ENCODE assay signal across 10 mouse cellular contexts in genomic region chr7:98504726-98505314, GRCm38 (mm10). TPM values are rescaled to one million over a fixed set of nuclear protein-coding genes. Genes with fewer than 3 reads are reported as not detected.
DNase-seq lines count a peak whose midpoint lies in the region; ATAC-seq and TF ChIP-seq lines count a peak whose summit lies in the region.
"Had no signal": no experiment of that assay in that cellular context is flagged by ENCODE, and none has a peak within 500 bp of the region (broad histone marks: within the 10 kb centered on the region; RNA-seq: fewer than 3 reads in every experiment).

No protein-coding gene starts in this region.

- H3K4me3 ChIP-seq in kidney, embryonic 15.5 days (replicated peaks): no peak overlapping the region
- H3K4me3 ChIP-seq in heart, embryonic 10.5 days: no peak overlapping the region
- H3K4me3 ChIP-seq in limb, embryonic 13.5 days: no peak overlapping the region

- peak; percentile 76 for ATAC-seq in kidney, embryonic 15.5 days (replicated peaks; ENCODE audit: low FRiP score)
- peak; percentile 31 for ATAC-seq in Patski
- ATAC-seq in limb, embryonic 13.5 days (ENCODE audit: low FRiP score, low read depth): no peak
- no peak for ATAC-seq in megakaryocyte progenitor cell, adult 5-6 weeks (replicated peaks; ENCODE audit: poor library complexity)

- POLR2A ChIA-PET in Patski (lab: Charles Lee): interaction anchor here (1.0 to 1.8 kb wide), 2 partner anchors 17 to 19 kb away, joined by 3 to 5 read pairs; no protein-coding TSS in a partner anchor

- CTCF ChIA-PET in Patski (lab: Charles Lee): interaction anchor here (1.0 to 1.2 kb wide), 2 partner anchors 11 to 24 kb away, joined by 3 read pairs; no protein-coding TSS in a partner anchor

- no peak overlapping the region for H3K4me2 ChIP-seq in kidney, embryonic 15.5 days
- H3K4me2 ChIP-seq in limb, embryonic 13.5 days (replicated peaks): no peak overlapping the region

- TF ChIP-seq CTCF in Patski (IDR thresholded peaks at IDR 0.05): no peak

- H3K27ac ChIP-seq in kidney, embryonic 15.5 days: peak overlapping the region; percentile 85
- peak overlapping the region; percentile 82 for H3K27ac ChIP-seq in heart, embryonic 10.5 days
- H3K27ac ChIP-seq in limb, embryonic 13.5 days: peak overlapping the region; percentile 48; the same call in 1 of the 2 replicates
- H3K27ac ChIP-seq: liver, embryonic 14.5 days had no signal

- in situ Hi-C loops in Patski (cut with MboI; ENCODE audit: low pct_unique_long_range_greater_than_20kb): no loop called here

- H3K9ac ChIP-seq in kidney, embryonic 15.5 days: no peak overlapping the region
- H3K9ac ChIP-seq in limb, embryonic 13.5 days: peak overlapping the region; percentile 39; the same call in 1 of the 2 replicates
- H3K9ac ChIP-seq: liver, embryonic 14.5 days had no signal

- H3K4me1 ChIP-seq in kidney, embryonic 15.5 days: peaks cover 53% of the 10 kb centered on the region
- H3K4me1 ChIP-seq in heart, embryonic 10.5 days: peaks cover 58% of the 10 kb centered on the region
- H3K4me1 ChIP-seq in limb, embryonic 13.5 days: peaks cover 47% of the 10 kb centered on the region

- no peaks in the 10 kb centered on the region for H3K27me3 ChIP-seq in kidney, embryonic 15.5 days
- no peaks in the 10 kb centered on the region for H3K27me3 ChIP-seq in Patski
- peaks cover 9% of the 10 kb centered on the region; the same call in 1 of the 2 replicates for H3K27me3 ChIP-seq in heart, embryonic 10.5 days (ENCODE audit: insufficient read depth, poor library complexity, severe bottlenecking)
- no peaks in the 10 kb centered on the region for H3K27me3 ChIP-seq in limb, embryonic 13.5 days

- H3K9me3 ChIP-seq in kidney, embryonic 15.5 days (replicated peaks): no peaks in the 10 kb centered on the region
- no peaks in the 10 kb centered on the region for H3K9me3 ChIP-seq in heart, embryonic 10.5 days
- H3K9me3 ChIP-seq in limb, embryonic 13.5 days: no peaks in the 10 kb centered on the region

- H3K36me3 ChIP-seq in kidney, embryonic 15.5 days: peaks cover 12% of the 10 kb centered on the region; the same call in 1 of the 2 replicates
- 0 out of 2 replicates have a peak, but pooled peaks cover 3% of the 10 kb centered on the region for H3K36me3 ChIP-seq in heart, embryonic 10.5 days
- H3K36me3 ChIP-seq in limb, embryonic 13.5 days: no peaks in the 10 kb centered on the region

- no peak for DNase-seq in kidney, postnatal 36 days
- no peak for DNase-seq in Patski (ENCODE audit: low read depth, low spot score)
- DNase-seq in heart, embryonic 10.5 days (ENCODE audit: low spot score): no peak
- no peak for DNase-seq in spleen, postnatal 14 days (ENCODE audit: low spot score in 2 of 2)
- DNase-seq in c-Kit-positive CD71-positive TER-119-positive erythroid progenitor cells, embryonic 14.5 days (ENCODE audit: low spot score): no peak
- DNase-seq: cerebellum, adult 11 months had no signal

- WGBS in kidney, embryonic 15.5 days: 33% methylated on average over 5 of the region's 5 CpGs
- WGBS in heart, embryonic 10.5 days: 30% methylated on average over 5 of the region's 5 CpGs
- WGBS in limb, embryonic 13.5 days: 28% methylated on average over 5 of the region's 5 CpGs

RNA-seq across cellular contexts. Expression of gene Lrrc32, which starts 15.7 kb away (rescaled TPM):
- polyA plus RNA-seq in kidney, embryonic 15.5 days (2015; fragmentation: Nextera tagmentation; extraction: Ambion mirVana): 12.7 and 16.9 TPM in 2 replicates
- polyA plus RNA-seq in Patski (2021): 8.9 TPM
- 4.8 and 7.3 TPM in 2 replicates for polyA plus RNA-seq in heart, embryonic 10.5 days (2016; fragmentation: Nextera tagmentation; extraction: Ambion mirVana)
- 5.8 and 7.0 TPM in 2 replicates for polyA plus RNA-seq in limb, embryonic 13.5 days (2015; fragmentation: Nextera tagmentation; extraction: Ambion mirVana)
- total RNA-seq in megakaryocyte progenitor cell, adult 5-6 weeks (2015): 0.05 TPM in 1 of 2 replicates, not detected in the other
- 0.04 TPM in 1 of 2 replicates, not detected in the other for total RNA-seq in megakaryocyte progenitor cell, adult 5-6 weeks (2017)

Comparison
In these comparisons a context has a peak if more than half of its experiments do, and no peak if none do; other contexts are left out.
1. ATAC-seq: peak in kidney, embryonic 15.5 days (single experiment) and Patski (single experiment); none in limb, embryonic 13.5 days (single experiment) and megakaryocyte progenitor cell, adult 5-6 weeks (single experiment).
2. Peak in every context shown above with its lines, with median percentiles within 50 percentile points of each other: H3K27ac ChIP-seq.